Mouse (Mus musculus): Measurements from ENCODE around the gene Supt4a. TPM values are rescaled to one million over a fixed set of nuclear protein-coding genes. Genes with fewer than 3 reads are reported as not detected.

Gene Supt4a
- 10 to 100 TPM; 67.7 to 83.3 TPM for total RNA-seq (2021)

- peak; percentile 91 to 95 for DNase-seq (ENCODE audit: low spot score in 2 of 2)
- intact Hi-C loops (cut with DNase I): loop anchor here (2.0 kb wide), 2 partner anchors 28 to 74 kb away; partner anchors contain the start of gene Rnf43
Measured at GRCm38 (mm10) chr11:87737175-87737740, at the start of gene Supt4a. Gene Supt4a (plus strand): TSS chr11:87737552.

GRCm38 (mm10) chr11:87688478-87689203 is 48.7 kb upstream of the Supt4a start:
- DNase-seq (ENCODE audit: low spot score in 2 of 2): no peak
- intact Hi-C loops (cut with DNase I): no loop called here

- DNase-seq (ENCODE audit: low spot score in 2 of 2): no peak
- intact Hi-C loops (cut with DNase I): no loop called here
Measured at GRCm38 (mm10) chr11:87689402-87689808, 47.9 kb upstream of the Supt4a start.

GRCm38 (mm10) chr11:87690054-87690740 is 47.2 kb upstream of the Supt4a start:
- DNase-seq (ENCODE audit: low spot score in 2 of 2): no peak
- intact Hi-C loops (cut with DNase I): no loop called here

GRCm38 (mm10) chr11:87697131-87697682 is 40.1 kb upstream of the Supt4a start:
- intact Hi-C loops (cut with DNase I): no loop called here
- DNase-seq (ENCODE audit: low spot score in 2 of 2): no peak

GRCm38 (mm10) chr11:87698126-87698525 is 39.2 kb upstream of the Supt4a start:
- no peak for DNase-seq (ENCODE audit: low spot score in 2 of 2)
- intact Hi-C loops (cut with DNase I): no loop called here

GRCm38 (mm10) chr11:87701108-87701507 is 36.2 kb upstream of the Supt4a start:
- intact Hi-C loops (cut with DNase I): no loop called here
- DNase-seq (ENCODE audit: low spot score in 2 of 2): no peak

GRCm38 (mm10) chr11:87701877-87702620 is 35.3 kb upstream of the Supt4a start:
- intact Hi-C loops (cut with DNase I): no loop called here
- no peak for DNase-seq (ENCODE audit: low spot score in 2 of 2)

- DNase-seq (ENCODE audit: low spot score in 2 of 2): no peak
- intact Hi-C loops (cut with DNase I): no loop called here
Measured at GRCm38 (mm10) chr11:87703654-87704053, 33.7 kb upstream of the Supt4a start.

GRCm38 (mm10) chr11:87704289-87704688 is 33.1 kb upstream of the Supt4a start:
- intact Hi-C loops (cut with DNase I): no loop called here
- no peak for DNase-seq (ENCODE audit: low spot score in 2 of 2)

GRCm38 (mm10) chr11:87707570-87707969 is 29.8 kb upstream of the Supt4a start:
- intact Hi-C loops (cut with DNase I): loop anchor here (5.0 kb wide), 1 partner anchor 35 kb away; no protein-coding TSS in a partner anchor
- DNase-seq (ENCODE audit: low spot score in 2 of 2): no peak

- intact Hi-C loops (cut with DNase I): loop anchor here (5.0 kb wide), 1 partner anchor 37 kb away; no protein-coding TSS in a partner anchor
- DNase-seq (ENCODE audit: low spot score in 2 of 2): no peak
Measured at GRCm38 (mm10) chr11:87708979-87709378, 28.4 kb upstream of the Supt4a start.

GRCm38 (mm10) chr11:87709513-87710261 is 27.7 kb upstream of the Supt4a start:
- intact Hi-C loops (cut with DNase I): loop anchor here (5.0 kb wide), 1 partner anchor 37 kb away; no protein-coding TSS in a partner anchor
- no peak for DNase-seq (ENCODE audit: low spot score in 2 of 2)

- intact Hi-C loops (cut with DNase I): no loop called here
- no peak for DNase-seq (ENCODE audit: low spot score in 2 of 2)
Measured at GRCm38 (mm10) chr11:87710262-87710615, 27.1 kb upstream of the Supt4a start.

GRCm38 (mm10) chr11:87712188-87712587 is 25.2 kb upstream of the Supt4a start:
- intact Hi-C loops (cut with DNase I): no loop called here
- DNase-seq (ENCODE audit: low spot score in 2 of 2): no peak

GRCm38 (mm10) chr11:87715999-87716398 is 21.4 kb upstream of the Supt4a start:
- intact Hi-C loops (cut with DNase I): no loop called here

GRCm38 (mm10) chr11:87719526-87719925 is 17.8 kb upstream of the Supt4a start:
- no peak for DNase-seq (ENCODE audit: low spot score in 2 of 2)
- intact Hi-C loops (cut with DNase I): no loop called here

More at GRCm38 (mm10) chr11:87715999-87716398, 21.4 kb upstream of the Supt4a start:
- no peak for DNase-seq (ENCODE audit: low spot score in 2 of 2)

GRCm38 (mm10) chr11:87720324-87720723 is 17.0 kb upstream of the Supt4a start:
- no peak for DNase-seq (ENCODE audit: low spot score in 2 of 2)
- intact Hi-C loops (cut with DNase I): no loop called here

GRCm38 (mm10) chr11:87720839-87721238 is 16.5 kb upstream of the Supt4a start:
- no peak for DNase-seq (ENCODE audit: low spot score in 2 of 2)
- intact Hi-C loops (cut with DNase I): no loop called here

All from left cerebral cortex, postnatal 36 days (tissue).